Mouse (Mus musculus): ENCODE measurements around the gene Tbc1d8. TPM values are rescaled to one million over a fixed set of nuclear protein-coding genes. Genes with fewer than 3 reads are reported as not detected.

The Tbc1d8 gene
- polyA plus RNA-seq (2015; fragmentation: Nextera tagmentation; extraction: Ambion mirVana), result 9.9 and 10.4 TPM in 2 replicates

DNA sequence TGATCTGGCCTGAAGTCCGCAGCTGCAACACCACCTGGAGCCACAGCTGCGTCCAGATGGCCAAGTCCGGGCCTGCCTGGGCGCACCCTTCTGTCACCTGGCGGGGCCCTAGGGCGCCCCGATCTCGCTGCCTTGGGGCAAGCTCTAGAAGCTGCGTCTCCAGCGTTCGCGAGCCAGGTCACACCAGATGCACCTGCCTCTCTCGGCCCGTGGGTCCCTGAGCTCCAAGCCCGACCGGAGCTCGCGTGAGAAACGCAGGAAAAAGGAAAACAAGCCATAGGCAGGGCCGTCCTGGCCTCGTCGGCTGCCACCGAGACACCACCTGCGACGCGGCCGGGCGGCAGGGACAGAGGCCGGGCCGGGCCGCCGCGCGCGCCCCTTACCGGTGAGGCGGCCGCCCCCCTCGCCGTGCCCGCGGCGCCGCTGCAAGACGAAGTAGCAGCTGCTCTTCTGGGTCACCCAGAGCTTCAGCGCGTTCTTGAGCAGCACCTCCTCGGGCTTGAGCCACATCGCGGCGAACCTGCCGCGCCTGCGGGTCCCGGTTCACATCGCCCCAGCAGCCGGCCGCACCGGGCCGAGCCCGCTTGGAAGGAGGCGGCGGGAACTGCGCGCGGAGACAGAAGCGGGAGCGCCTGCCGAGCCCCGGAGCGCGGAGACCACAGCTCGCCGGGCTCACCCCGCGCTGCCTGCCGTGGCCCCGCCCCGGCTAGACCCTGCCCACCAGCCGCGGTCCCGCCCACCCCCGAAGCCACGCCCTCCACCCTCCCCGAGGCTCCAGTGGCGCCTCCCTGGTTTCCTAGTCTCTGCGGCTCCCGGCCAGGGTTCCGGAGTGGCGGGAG lies at the start of gene Tbc1d8:
Gene Tbc1d8, minus strand, starts transcription at position 699 of the 839 bp plus-strand sequence.
- WGBS, result under 1% methylated on average over 89 of the region's 90 CpGs

DNA sequence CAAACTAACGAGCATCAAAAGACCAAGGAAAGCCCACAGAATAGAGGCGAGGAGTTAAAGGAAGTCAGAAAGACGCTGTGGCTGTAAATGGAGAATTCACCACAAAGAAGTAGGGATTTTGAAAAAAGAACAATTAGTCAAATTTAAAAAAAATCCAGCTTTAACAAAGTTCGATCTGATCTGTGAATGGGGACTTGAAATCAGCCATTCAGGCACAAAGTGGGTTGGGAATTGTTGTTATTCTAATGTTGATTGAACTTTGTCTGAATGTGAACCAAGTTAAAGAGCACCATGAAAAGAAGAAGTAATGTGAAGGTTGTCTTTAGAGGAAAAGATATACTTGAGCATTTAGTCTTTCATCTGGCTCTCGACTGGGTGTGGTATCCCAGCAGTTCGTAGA lies 49.8 kb upstream of the Tbc1d8 start:
- Histone ChIP-seq H3K4me3 (replicated peaks) (no peak overlapping the region), H3K4me1 (0 out of 2 replicates have a peak, but pooled peaks cover 2% of the 10 kb centered on the region), H3K27me3 (no peaks in the 10 kb centered on the region), H3K27ac (no peak overlapping the region), H3K9me3 (replicated peaks) (no peaks in the 10 kb centered on the region), H3K9ac (no peak overlapping the region), H3K36me3 (no peaks in the 10 kb centered on the region), H3K4me2 (no peak overlapping the region)
- ATAC-seq (replicated peaks; ENCODE audit: low FRiP score), result no peak
- WGBS, result 65% methylated on average over 6 of the region's 6 CpGs

More for the DNA sequence above, at the start of gene Tbc1d8:
- Histone ChIP-seq H3K4me3 (replicated peaks) (peak within 1 kb of the TSS; percentile 62), H3K4me2 (peak within 1 kb of the TSS; percentile 95), H3K27me3 (peaks cover 11% of the 10 kb centered on the region; the same call in 1 of the 2 replicates), H3K36me3 (no peaks in the 10 kb centered on the region), H3K9ac (peak within 1 kb of the TSS; percentile 68), H3K4me1 (peaks cover 29% of the 10 kb centered on the region), H3K27ac (peak within 1 kb of the TSS; percentile 88), H3K9me3 (replicated peaks) (0 out of 2 replicates have a peak, but pooled peaks cover 2% of the 10 kb centered on the region)
- ATAC-seq (replicated peaks; ENCODE audit: low FRiP score), result peak; percentile 97

DNA sequence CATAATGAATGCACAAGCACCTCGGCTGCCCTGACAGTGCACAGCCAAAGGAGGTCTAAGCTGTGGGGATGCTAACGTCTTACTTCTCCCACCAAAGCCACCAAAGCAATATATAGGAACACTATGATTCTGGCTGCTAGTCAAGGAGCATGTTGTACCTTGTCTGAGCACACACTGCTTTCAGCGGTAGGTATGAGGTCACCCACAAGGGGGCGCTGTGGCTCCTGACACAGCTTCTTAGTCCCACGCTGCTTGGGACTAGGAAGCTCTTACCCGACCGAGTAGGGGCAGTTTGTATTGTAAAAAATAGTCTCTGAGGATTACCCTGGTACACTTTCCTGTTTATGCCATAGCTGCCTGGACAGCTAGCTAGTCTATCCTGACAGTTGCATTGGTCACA lies 48.9 kb upstream of the Tbc1d8 start:
- no peak overlapping the region for H3K9ac ChIP-seq
- 12% methylated on average over 7 of the region's 7 CpGs for WGBS
- 0 out of 2 replicates have a peak, but pooled peaks cover 2% of the 10 kb centered on the region for H3K4me1 ChIP-seq
- ATAC-seq (replicated peaks; ENCODE audit: low FRiP score), result no peak
- no peaks in the 10 kb centered on the region for H3K36me3 ChIP-seq
- no peaks in the 10 kb centered on the region for H3K27me3 ChIP-seq
- no peaks in the 10 kb centered on the region for H3K9me3 ChIP-seq (replicated peaks)
- H3K4me3 ChIP-seq (replicated peaks), result no peak overlapping the region
- no peak overlapping the region for H3K4me2 ChIP-seq
- H3K27ac ChIP-seq, result no peak overlapping the region

DNA sequence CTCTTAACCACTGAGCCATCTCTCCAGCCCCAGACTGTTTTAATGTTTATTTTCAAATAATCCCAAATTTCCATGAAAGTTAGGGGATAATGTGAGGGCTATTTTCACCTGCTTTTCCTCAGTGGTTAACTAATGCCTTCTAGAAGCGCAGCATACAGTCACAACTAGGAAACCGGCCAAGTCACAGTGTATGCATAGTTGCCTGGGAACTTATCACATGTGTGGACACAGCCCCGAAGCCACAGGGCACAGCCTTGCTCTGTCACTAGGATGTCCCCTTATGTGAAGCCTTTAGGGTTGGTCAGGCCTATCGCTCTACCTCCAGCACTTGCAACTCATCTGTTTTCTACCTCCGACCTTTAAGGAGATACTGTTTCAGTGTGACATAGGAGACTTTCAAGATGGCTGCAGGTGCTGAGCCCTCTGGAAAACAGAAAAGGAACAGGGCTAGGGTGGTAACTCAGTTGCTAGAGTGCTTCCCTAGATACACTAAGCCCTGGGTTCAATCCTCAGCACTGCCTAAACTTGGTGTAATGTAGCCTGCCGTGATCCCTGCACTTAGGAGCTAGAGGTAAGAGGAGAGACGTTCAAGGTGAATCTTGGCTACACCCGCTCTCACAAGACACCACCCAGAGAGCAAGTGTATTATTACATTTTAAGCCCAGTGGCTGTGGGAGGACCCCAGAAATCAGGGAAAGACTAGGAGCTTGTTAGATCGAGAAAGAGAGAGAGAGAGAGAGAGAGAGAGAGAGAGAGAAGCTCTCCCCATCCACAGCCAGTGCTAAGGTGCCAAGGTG lies 48.0 kb upstream of the Tbc1d8 start:
- H3K36me3 ChIP-seq, result no peaks in the 10 kb centered on the region
- no peaks in the 10 kb centered on the region for H3K27me3 ChIP-seq
- no peak overlapping the region for H3K9ac ChIP-seq
- WGBS, result 77% methylated on average over 9 of the region's 9 CpGs
- no peak overlapping the region for H3K4me2 ChIP-seq
- no peak overlapping the region for H3K4me3 ChIP-seq (replicated peaks)
- no peak for ATAC-seq (replicated peaks; ENCODE audit: low FRiP score)
- no peaks in the 10 kb centered on the region for H3K9me3 ChIP-seq (replicated peaks)
- H3K27ac ChIP-seq, result no peak overlapping the region
- H3K4me1 ChIP-seq, result 0 out of 2 replicates have a peak, but pooled peaks cover 2% of the 10 kb centered on the region

DNA sequence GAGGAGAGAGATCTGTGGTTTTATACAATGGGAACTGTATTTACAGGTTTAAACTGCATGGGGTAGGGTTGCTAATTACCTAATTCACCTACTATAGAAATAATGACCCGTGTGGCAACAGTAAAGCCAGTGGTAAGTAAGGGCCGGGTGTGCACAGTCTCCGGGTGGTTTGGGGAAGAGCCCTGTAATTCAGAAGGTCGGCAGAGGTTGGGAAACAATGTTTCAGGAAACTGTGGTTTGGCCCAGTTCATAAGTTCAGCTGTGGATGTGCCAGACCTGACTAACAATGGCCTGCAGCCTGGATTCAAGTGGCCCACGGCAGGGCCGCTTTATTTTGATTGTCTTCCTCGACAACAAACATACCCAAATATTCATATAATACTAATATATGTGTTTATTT lies 47.2 kb upstream of the Tbc1d8 start:
- no peaks in the 10 kb centered on the region for H3K9me3 ChIP-seq (replicated peaks)
- H3K27me3 ChIP-seq, result no peaks in the 10 kb centered on the region
- H3K36me3 ChIP-seq, result no peaks in the 10 kb centered on the region
- no peak overlapping the region for H3K4me3 ChIP-seq (replicated peaks)
- H3K4me1 ChIP-seq, result 0 out of 2 replicates have a peak, but pooled peaks cover 2% of the 10 kb centered on the region
- H3K9ac ChIP-seq, result no peak overlapping the region
- ATAC-seq (replicated peaks; ENCODE audit: low FRiP score), result no peak
- no peak overlapping the region for H3K27ac ChIP-seq
- 67% methylated on average over 7 of the region's 7 CpGs for WGBS
- no peak overlapping the region for H3K4me2 ChIP-seq

DNA sequence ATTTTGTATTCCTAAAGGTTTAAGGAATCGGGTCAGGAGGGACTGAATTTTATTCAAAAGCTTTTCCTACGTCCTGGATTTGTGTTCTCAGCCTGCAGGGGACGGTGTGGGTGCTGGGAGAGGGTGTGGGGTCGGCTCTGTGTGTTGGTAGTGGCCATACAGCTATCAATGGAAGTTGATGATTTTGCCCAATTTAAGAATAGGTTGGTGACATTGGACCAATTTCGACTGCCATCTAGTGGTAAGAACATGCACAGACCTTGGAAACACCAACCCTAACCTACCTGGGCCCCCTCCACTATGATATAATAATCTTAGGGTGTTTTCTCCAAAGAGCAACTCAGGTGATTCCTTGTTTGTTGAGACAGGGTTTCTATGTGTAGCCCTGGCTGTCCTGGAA lies 44.0 kb upstream of the Tbc1d8 start:
- Histone ChIP-seq H3K27me3 (no peaks in the 10 kb centered on the region), H3K4me2 (no peak overlapping the region), H3K9ac (no peak overlapping the region), H3K36me3 (no peaks in the 10 kb centered on the region), H3K4me1 (no peaks in the 10 kb centered on the region), H3K9me3 (replicated peaks) (no peaks in the 10 kb centered on the region), H3K4me3 (replicated peaks) (no peak overlapping the region), H3K27ac (no peak overlapping the region)
- WGBS, result 28% methylated on average over 5 of the region's 5 CpGs
- no peak for ATAC-seq (replicated peaks; ENCODE audit: low FRiP score)

DNA sequence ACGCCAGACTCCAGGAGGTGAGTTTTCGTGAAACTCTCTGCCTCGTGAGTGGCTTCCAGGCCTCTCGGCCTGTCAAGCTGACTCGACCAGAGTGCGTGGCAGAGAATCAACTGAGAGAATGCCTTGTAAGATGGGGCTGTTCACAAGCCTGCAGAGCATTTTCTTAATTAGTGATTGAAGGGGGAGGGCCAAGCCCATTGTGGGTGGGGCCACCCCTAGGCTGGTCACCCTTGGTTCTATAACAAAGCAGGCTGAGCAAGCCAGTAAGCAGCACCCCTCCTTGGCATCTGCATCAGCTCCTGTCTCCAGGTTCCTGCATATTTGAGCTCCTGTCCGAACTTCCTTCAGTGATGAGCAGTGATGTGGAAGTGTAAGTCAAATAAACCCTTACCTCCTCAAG lies 42.8 kb upstream of the Tbc1d8 start:
- no peaks in the 10 kb centered on the region for H3K36me3 ChIP-seq
- no peaks in the 10 kb centered on the region for H3K4me1 ChIP-seq
- no peak overlapping the region for H3K4me2 ChIP-seq
- no peaks in the 10 kb centered on the region for H3K9me3 ChIP-seq (replicated peaks)
- ATAC-seq (replicated peaks; ENCODE audit: low FRiP score), result no peak
- H3K27ac ChIP-seq, result no peak overlapping the region
- no peaks in the 10 kb centered on the region for H3K27me3 ChIP-seq
- no peak overlapping the region for H3K9ac ChIP-seq
- H3K4me3 ChIP-seq (replicated peaks), result no peak overlapping the region
- 88% methylated on average over 7 of the region's 7 CpGs for WGBS

DNA sequence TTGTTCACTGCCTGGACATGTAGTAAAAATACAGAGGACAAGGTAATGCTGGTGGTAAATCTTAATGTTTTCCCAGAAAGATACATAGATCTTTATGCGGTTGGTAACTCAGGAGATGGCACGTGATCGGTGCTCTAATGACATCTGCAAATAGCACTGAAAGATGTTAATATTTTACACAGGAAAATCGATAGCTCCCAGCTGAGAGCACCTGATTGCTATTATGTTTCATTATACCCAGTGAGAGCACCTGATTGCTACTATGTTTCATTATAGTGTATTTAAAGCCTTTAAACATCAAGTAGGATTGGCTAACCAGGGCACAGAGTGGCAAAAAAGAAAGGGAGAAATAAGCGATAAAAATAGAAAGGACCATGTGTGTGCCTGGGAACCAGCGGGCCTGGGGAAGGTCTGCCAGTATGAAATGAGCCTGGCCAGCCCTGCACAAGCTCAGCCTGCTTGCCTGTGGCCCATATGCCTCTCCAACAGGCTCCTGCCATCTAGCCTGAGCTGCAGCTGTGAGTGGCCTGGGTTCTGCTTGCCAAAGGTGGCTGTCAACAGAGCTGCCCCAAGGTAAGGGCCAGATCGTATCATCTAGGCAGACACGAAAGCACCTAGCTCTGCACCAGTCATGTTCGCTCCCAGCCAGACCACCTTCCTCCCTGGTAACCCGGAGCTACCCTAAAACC lies 36.9 kb upstream of the Tbc1d8 start:
- Histone ChIP-seq H3K9me3 (replicated peaks) (no peaks in the 10 kb centered on the region), H3K4me3 (replicated peaks) (no peak overlapping the region), H3K4me2 (no peak overlapping the region), H3K36me3 (no peaks in the 10 kb centered on the region), H3K4me1 (no peaks in the 10 kb centered on the region), H3K27me3 (no peaks in the 10 kb centered on the region), H3K27ac (no peak overlapping the region), H3K9ac (no peak overlapping the region)
- no peak for ATAC-seq (replicated peaks; ENCODE audit: low FRiP score)
- WGBS, result 85% methylated on average over 10 of the region's 10 CpGs

DNA sequence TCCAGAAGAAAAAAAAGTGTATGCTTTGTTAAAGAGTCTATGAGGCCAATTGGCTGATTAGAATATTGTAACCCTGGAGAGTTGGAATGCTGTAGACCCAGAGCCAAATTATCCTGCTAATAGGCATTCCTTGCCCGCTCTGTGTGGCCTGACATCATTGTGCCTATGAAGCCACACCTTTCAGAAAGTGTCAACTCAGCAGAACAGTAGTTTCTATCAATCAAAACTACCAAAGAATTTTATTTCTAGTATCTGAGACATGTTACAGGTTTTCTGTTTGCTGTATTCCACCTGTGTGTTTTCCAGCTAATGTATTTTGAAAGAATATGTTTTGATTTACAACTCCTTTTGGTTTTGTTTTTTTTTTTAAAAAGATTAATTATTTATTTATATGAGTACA lies 33.6 kb upstream of the Tbc1d8 start:
- ATAC-seq (replicated peaks; ENCODE audit: low FRiP score), result no peak
- no peaks in the 10 kb centered on the region for H3K27me3 ChIP-seq
- H3K9me3 ChIP-seq (replicated peaks), result no peaks in the 10 kb centered on the region
- no peak overlapping the region for H3K4me3 ChIP-seq (replicated peaks)
- no peaks in the 10 kb centered on the region for H3K36me3 ChIP-seq
- WGBS, result 83% methylated on average over 1 of the region's 1 CpGs
- no peak overlapping the region for H3K4me2 ChIP-seq
- H3K4me1 ChIP-seq, result no peaks in the 10 kb centered on the region
- no peak overlapping the region for H3K27ac ChIP-seq
- H3K9ac ChIP-seq, result no peak overlapping the region

DNA sequence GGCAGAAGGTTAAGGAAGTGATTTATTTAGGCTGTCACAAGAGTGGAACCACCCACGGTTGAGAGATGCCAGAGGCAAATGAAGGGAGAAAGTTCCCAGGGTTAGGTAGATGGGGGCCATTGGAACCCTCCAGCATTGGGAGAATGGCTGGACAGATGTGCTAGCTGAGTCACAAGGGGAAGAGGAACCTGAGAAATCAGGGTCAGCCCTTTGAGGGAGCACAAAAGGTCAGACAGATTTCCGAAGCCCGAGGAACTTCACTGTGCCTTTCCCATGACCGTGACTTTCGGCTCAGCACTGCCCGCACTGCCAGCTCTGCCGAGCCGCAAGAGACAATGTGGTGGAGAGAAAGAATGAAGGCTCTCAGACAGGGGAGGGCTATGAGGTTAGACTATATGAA lies 33.2 kb upstream of the Tbc1d8 start:
- Histone ChIP-seq H3K27me3 (no peaks in the 10 kb centered on the region), H3K9me3 (replicated peaks) (no peaks in the 10 kb centered on the region), H3K9ac (no peak overlapping the region), H3K27ac (no peak overlapping the region), H3K4me1 (no peaks in the 10 kb centered on the region), H3K4me2 (no peak overlapping the region), H3K36me3 (no peaks in the 10 kb centered on the region), H3K4me3 (replicated peaks) (no peak overlapping the region)
- WGBS, result 55% methylated on average over 8 of the region's 8 CpGs
- no peak for ATAC-seq (replicated peaks; ENCODE audit: low FRiP score)

DNA sequence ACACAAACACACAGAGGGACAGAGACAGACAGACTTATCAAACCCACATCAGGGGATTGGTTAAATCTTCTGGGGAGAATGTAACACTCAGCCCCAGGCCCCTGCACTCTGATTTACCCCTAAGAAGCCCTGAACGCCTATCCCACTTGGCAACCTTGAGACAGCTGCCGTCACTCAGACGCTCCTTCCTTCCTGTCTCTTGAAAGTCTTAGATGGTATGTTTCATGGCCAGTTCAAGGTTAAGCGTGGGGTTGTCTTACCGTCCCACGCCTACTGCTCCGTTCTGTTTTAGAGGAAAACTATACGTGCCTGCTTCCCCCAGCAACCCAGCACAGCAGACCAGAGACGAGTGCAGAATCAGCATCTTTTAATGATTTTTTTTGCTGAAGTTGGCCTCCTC lies 27.0 kb upstream of the Tbc1d8 start:
- H3K9me3 ChIP-seq (replicated peaks), result no peaks in the 10 kb centered on the region
- WGBS, result 36% methylated on average over 9 of the region's 9 CpGs
- H3K4me3 ChIP-seq (replicated peaks), result no peak overlapping the region
- H3K4me1 ChIP-seq, result no peaks in the 10 kb centered on the region
- no peak for ATAC-seq (replicated peaks; ENCODE audit: low FRiP score)
- H3K27me3 ChIP-seq, result no peaks in the 10 kb centered on the region
- no peak overlapping the region for H3K27ac ChIP-seq
- H3K36me3 ChIP-seq, result no peaks in the 10 kb centered on the region
- H3K9ac ChIP-seq, result no peak overlapping the region
- H3K4me2 ChIP-seq, result no peak overlapping the region

DNA sequence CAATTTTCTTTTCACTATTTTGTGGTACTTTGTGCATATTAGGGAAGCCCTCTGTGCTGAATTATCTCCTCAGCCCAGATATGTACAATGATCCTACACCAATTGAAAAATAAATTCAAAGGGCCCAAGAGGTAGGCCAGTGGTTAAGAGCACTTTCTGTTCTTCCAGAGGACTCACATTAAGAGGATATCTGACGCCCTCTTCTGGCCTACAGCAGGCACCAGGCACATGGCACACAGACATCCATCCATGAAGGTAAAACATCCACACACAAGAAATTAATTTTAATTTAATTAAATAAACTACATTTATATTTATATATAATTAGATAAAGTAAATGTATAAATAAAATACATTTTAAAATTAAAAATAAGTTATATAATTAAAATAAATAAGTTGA lies 25.7 kb upstream of the Tbc1d8 start:
- no peak overlapping the region for H3K4me3 ChIP-seq (replicated peaks)
- H3K4me1 ChIP-seq, result no peaks in the 10 kb centered on the region
- no peak overlapping the region for H3K4me2 ChIP-seq
- H3K36me3 ChIP-seq, result no peaks in the 10 kb centered on the region
- no peaks in the 10 kb centered on the region for H3K9me3 ChIP-seq (replicated peaks)
- H3K9ac ChIP-seq, result no peak overlapping the region
- no peak for ATAC-seq (replicated peaks; ENCODE audit: low FRiP score)
- H3K27ac ChIP-seq, result no peak overlapping the region
- 13% methylated on average over 1 of the region's 1 CpGs for WGBS
- no peaks in the 10 kb centered on the region for H3K27me3 ChIP-seq

All from kidney, embryonic 15.5 days (tissue).